Mouse (Mus musculus) MEL (cell line): ENCODE data around the gene Heatr5a. TPM values are rescaled to one million over a fixed set of nuclear protein-coding genes. Genes with fewer than 3 reads are reported as not detected.

Experiments used
- DNase-seq: peaks from one replicate; pipeline ENCODE4 v3.0.0; 2011; ENCODE audit warnings: low read depth, low spot score
- H3K27ac ChIP-seq: 2 replicates; pipeline ENCODE4 v1.5.1; 2012; ENCODE audit warnings: low read depth, mild to moderate bottlenecking, control low read depth, low read length, moderate library complexity; ENCODE audit not compliant: control insufficient read depth
- H3K27me3 ChIP-seq, 2 experiments: fragments of 150-350 bp in 1 of 2; sonication (generic) in 1 of 2; 2 replicates each; pipeline ENCODE4 v1.6.1; 2012; ENCODE audit warnings: low read length in 2 of 2, mild to moderate bottlenecking in 2 of 2, improper control_type of control experiment in 1 of 2, moderate library complexity in 1 of 2; ENCODE audit not compliant: insufficient read depth in 2 of 2, control insufficient read depth in 1 of 2
- H3K36me3 ChIP-seq, 2 experiments: 2 replicates each; pipeline ENCODE4 v1.6.1; 2012 to 2014; ENCODE audit warnings: low read length in 2 of 2, improper control_type of control experiment in 1 of 2, inconsistent platforms in 1 of 2, mild to moderate bottlenecking in 1 of 2; ENCODE audit not compliant: insufficient read depth in 2 of 2, control insufficient read depth in 1 of 2
- H3K4me1 ChIP-seq, 2 experiments: fragments of 150-350 bp in 1 of 2; sonication (generic) in 1 of 2; 2 replicates each; pipeline ENCODE4 v1.6.1; 2012; ENCODE audit warnings: low read length in 2 of 2, improper control_type of control experiment in 1 of 2, mild to moderate bottlenecking in 1 of 2; ENCODE audit not compliant: insufficient read depth in 2 of 2, control insufficient read depth in 1 of 2
- H3K4me3 ChIP-seq, 2 experiments: fragments of 150-350 bp in 1 of 2; sonication (generic) in 1 of 2; 2 replicates each; pipeline ENCODE4 v1.5.1; 2012; ENCODE audit warnings: low read depth in 2 of 2, low read length in 2 of 2, mild to moderate bottlenecking in 2 of 2, moderate library complexity in 2 of 2, control low read depth in 1 of 2, improper control_type of control experiment in 1 of 2; ENCODE audit not compliant: control insufficient read depth in 1 of 2, insufficient read depth in 1 of 2
- H3K79me2 ChIP-seq: 2 replicates; pipeline ENCODE4 v1.6.1; 2012; ENCODE audit warnings: mild to moderate bottlenecking, low read length, moderate library complexity; ENCODE audit not compliant: control insufficient read depth, poor library complexity, insufficient read depth
- H3K9ac ChIP-seq: 2 replicates; pipeline ENCODE4 v1.6.1; 2012; ENCODE audit warnings: low read depth, mild to moderate bottlenecking, control low read depth, low read length, moderate library complexity; ENCODE audit not compliant: control insufficient read depth, poor library complexity, severe bottlenecking
- H3K9me3 ChIP-seq: fragments of 150-350 bp; sonication (generic); replicated peaks from 2 replicates; pipeline ENCODE4 v1.6.1; 2012; ENCODE audit warnings: mild to moderate bottlenecking, low read length, improper control_type of control experiment, moderate library complexity; ENCODE audit not compliant: insufficient read depth
- BHLHE40 ChIP-seq: IDR thresholded peaks from 2 replicates; pipeline ENCODE4 v1.6.1; 2012; ENCODE audit warnings: low read depth, mild to moderate bottlenecking, inconsistent platforms, low read length, improper control_type of control experiment, borderline replicate concordance
- CHD1 ChIP-seq: IDR thresholded peaks from 2 replicates; pipeline ENCODE4 v1.6.1; 2012; ENCODE audit warnings: low read depth, mild to moderate bottlenecking, inconsistent platforms, low read length, improper control_type of control experiment
- CHD2 ChIP-seq: IDR thresholded peaks from 2 replicates; pipeline ENCODE4 v1.6.1; 2011; ENCODE audit warnings: low read length, improper control_type of control experiment
- E2F4 ChIP-seq: IDR thresholded peaks from 2 replicates; pipeline ENCODE4 v1.6.1; 2011; ENCODE audit warnings: low read depth, low read length, improper control_type of control experiment, borderline replicate concordance
- ELF1 ChIP-seq: IDR thresholded peaks from 2 replicates; pipeline ENCODE4 v1.6.1; 2014; ENCODE audit warnings: low read depth, mild to moderate bottlenecking, inconsistent platforms, low read length, improper control_type of control experiment, moderate library complexity
- EP300 ChIP-seq, 2 experiments: IDR thresholded peaks; 2 replicates each; pipeline ENCODE4 v1.6.1; 2011; ENCODE audit warnings: improper control_type of control experiment in 2 of 2, low read length in 2 of 2, low read depth in 1 of 2, mild to moderate bottlenecking in 1 of 2
- ETS1 ChIP-seq: IDR thresholded peaks from 2 replicates; pipeline ENCODE4 v1.6.1; 2012; ENCODE audit warnings: low read depth, mild to moderate bottlenecking, inconsistent platforms, low read length, improper control_type of control experiment, moderate library complexity
- GABPA ChIP-seq: IDR thresholded peaks from 2 replicates; pipeline ENCODE4 v1.6.1; 2012; ENCODE audit warnings: low read depth, mild to moderate bottlenecking, inconsistent platforms, low read length, improper control_type of control experiment, moderate library complexity
- GATA1 ChIP-seq: IDR thresholded peaks from 2 replicates; pipeline ENCODE4 v1.6.1; 2011; ENCODE audit warnings: low read depth, low read length, improper control_type of control experiment
- HCFC1 ChIP-seq: IDR thresholded peaks from 2 replicates; pipeline ENCODE4 v1.6.1; 2012; ENCODE audit warnings: low read depth, mild to moderate bottlenecking, inconsistent platforms, low read length, improper control_type of control experiment, moderate library complexity
- JUND ChIP-seq: IDR thresholded peaks from 2 replicates; pipeline ENCODE4 v1.6.1; 2011; ENCODE audit warnings: low read depth, mild to moderate bottlenecking, improper control_type of control experiment, low read length
- KAT2A ChIP-seq: conservative IDR thresholded peaks from 2 replicates; pipeline ENCODE4 v1.6.1; 2012; ENCODE audit warnings: low read depth, low read length, improper control_type of control experiment, inconsistent platforms
- MAFK ChIP-seq: IDR thresholded peaks from 2 replicates; pipeline ENCODE4 v1.6.1; 2011; ENCODE audit warnings: low read depth, mild to moderate bottlenecking, low read length, improper control_type of control experiment, borderline replicate concordance
- MAX ChIP-seq: IDR thresholded peaks from 2 replicates; pipeline ENCODE4 v1.6.1; 2011; ENCODE audit warnings: low read length, improper control_type of control experiment
- MAZ ChIP-seq: IDR thresholded peaks from 2 replicates; pipeline ENCODE4 v1.6.1; 2012; ENCODE audit warnings: low read depth, mild to moderate bottlenecking, inconsistent platforms, low read length, improper control_type of control experiment
- MEF2A ChIP-seq: IDR thresholded peaks from 2 replicates; pipeline ENCODE4 v1.6.1; 2014; ENCODE audit warnings: low read depth, mild to moderate bottlenecking, inconsistent platforms, low read length, improper control_type of control experiment; ENCODE audit not compliant: poor library complexity, insufficient replicate concordance, severe bottlenecking; ENCODE audit errors: extremely low read depth
- MXI1 ChIP-seq: IDR thresholded peaks from 2 replicates; pipeline ENCODE4 v1.6.1; 2011; ENCODE audit warnings: mild to moderate bottlenecking, low read depth, low read length, improper control_type of control experiment
- MYB ChIP-seq: IDR thresholded peaks from 2 replicates; pipeline ENCODE4 v1.6.1; 2011; ENCODE audit warnings: mild to moderate bottlenecking, low read depth, low read length, improper control_type of control experiment
- MYC ChIP-seq: IDR thresholded peaks from 2 replicates; pipeline ENCODE4 v1.6.1; 2011; ENCODE audit warnings: low read depth, mild to moderate bottlenecking, low read length, improper control_type of control experiment, moderate library complexity
- NELFE ChIP-seq: IDR thresholded peaks from 2 replicates; pipeline ENCODE4 v1.6.1; 2011; ENCODE audit warnings: low read depth, low read length, improper control_type of control experiment
- POLR2A ChIP-seq, 2 experiments: IDR thresholded peaks; 2 replicates each; pipeline ENCODE4 v1.6.1; 2011 to 2012; ENCODE audit warnings: low read length in 2 of 2, mild to moderate bottlenecking in 2 of 2, control low read depth in 1 of 2, improper control_type of control experiment in 1 of 2, low read depth in 1 of 2, moderate library complexity in 1 of 2; ENCODE audit not compliant: control insufficient read depth in 1 of 2, insufficient read depth in 1 of 2, poor library complexity in 1 of 2
- POLR2AphosphoS2 ChIP-seq: IDR thresholded peaks from 2 replicates; pipeline ENCODE4 v1.6.1; 2011; ENCODE audit warnings: low read length, improper control_type of control experiment
- RCOR1 ChIP-seq: IDR thresholded peaks from 2 replicates; pipeline ENCODE4 v1.6.1; 2012; ENCODE audit warnings: low read depth, mild to moderate bottlenecking, inconsistent platforms, low read length, improper control_type of control experiment
- TAL1 ChIP-seq: IDR thresholded peaks from 2 replicates; pipeline ENCODE4 v1.6.1; 2012; ENCODE audit warnings: mild to moderate bottlenecking, inconsistent platforms, low read length, moderate library complexity, mixed read lengths
- TCF12 ChIP-seq: IDR thresholded peaks from 2 replicates; pipeline ENCODE4 v1.6.1; 2014; ENCODE audit warnings: low read depth, mild to moderate bottlenecking, inconsistent platforms, low read length, improper control_type of control experiment, moderate library complexity
- USF1 ChIP-seq: IDR thresholded peaks from 2 replicates; pipeline ENCODE4 v1.6.1; 2014; ENCODE audit warnings: low read depth, mild to moderate bottlenecking, inconsistent platforms, low read length, improper control_type of control experiment, moderate library complexity
- USF2 ChIP-seq, 2 experiments: IDR thresholded peaks; 2 replicates each; pipeline ENCODE4 v1.6.1; 2011 to 2012; ENCODE audit warnings: improper control_type of control experiment in 2 of 2, low read length in 2 of 2, borderline replicate concordance in 1 of 2, inconsistent platforms in 1 of 2, low read depth in 1 of 2, mild to moderate bottlenecking in 1 of 2; ENCODE audit not compliant: insufficient read depth in 1 of 2
- ZKSCAN1 ChIP-seq: IDR thresholded peaks from 2 replicates; pipeline ENCODE4 v1.6.1; 2012; ENCODE audit warnings: low read depth, mild to moderate bottlenecking, inconsistent platforms, low read length, improper control_type of control experiment, moderate library complexity
- ZMIZ1 ChIP-seq: IDR thresholded peaks from 2 replicates; pipeline ENCODE4 v1.6.1; 2012; ENCODE audit warnings: low read depth, mild to moderate bottlenecking, inconsistent platforms, low read length, improper control_type of control experiment, moderate library complexity
- ZNF384 ChIP-seq: IDR thresholded peaks from 2 replicates; pipeline ENCODE4 v1.6.1; 2012; ENCODE audit warnings: low read depth, mild to moderate bottlenecking, inconsistent platforms, low read length, improper control_type of control experiment
- polyA plus RNA-seq, 2 experiments: library from polyadenylated mRNA; stranded (reverse) in 1 of 2; unstranded in 1 of 2; fragments of >175 nt in 1 of 2; fragments of >200 nt in 1 of 2; gene quantifications; 2 replicates each; pipeline versions ENCODE4 v1.2.1 to v1.2.4; 2012; ENCODE audit warnings: low replicate concordance in 2 of 2, low read depth in 1 of 2; ENCODE audit not compliant: insufficient read length in 2 of 2, insufficient read depth in 1 of 2, missing spikeins in 1 of 2
- total RNA-seq: library from RNA; depleted of rRNA; stranded (reverse); fragments of 300-350 nt; gene quantifications from 2 replicates; pipeline ENCODE4 v1.2.3, GENCODE M21; 2012

Heatr5a gene
- total and polyA plus RNA-seq, 3 experiments: 41.2 to 70.5 (median 70.4) TPM

DNA sequence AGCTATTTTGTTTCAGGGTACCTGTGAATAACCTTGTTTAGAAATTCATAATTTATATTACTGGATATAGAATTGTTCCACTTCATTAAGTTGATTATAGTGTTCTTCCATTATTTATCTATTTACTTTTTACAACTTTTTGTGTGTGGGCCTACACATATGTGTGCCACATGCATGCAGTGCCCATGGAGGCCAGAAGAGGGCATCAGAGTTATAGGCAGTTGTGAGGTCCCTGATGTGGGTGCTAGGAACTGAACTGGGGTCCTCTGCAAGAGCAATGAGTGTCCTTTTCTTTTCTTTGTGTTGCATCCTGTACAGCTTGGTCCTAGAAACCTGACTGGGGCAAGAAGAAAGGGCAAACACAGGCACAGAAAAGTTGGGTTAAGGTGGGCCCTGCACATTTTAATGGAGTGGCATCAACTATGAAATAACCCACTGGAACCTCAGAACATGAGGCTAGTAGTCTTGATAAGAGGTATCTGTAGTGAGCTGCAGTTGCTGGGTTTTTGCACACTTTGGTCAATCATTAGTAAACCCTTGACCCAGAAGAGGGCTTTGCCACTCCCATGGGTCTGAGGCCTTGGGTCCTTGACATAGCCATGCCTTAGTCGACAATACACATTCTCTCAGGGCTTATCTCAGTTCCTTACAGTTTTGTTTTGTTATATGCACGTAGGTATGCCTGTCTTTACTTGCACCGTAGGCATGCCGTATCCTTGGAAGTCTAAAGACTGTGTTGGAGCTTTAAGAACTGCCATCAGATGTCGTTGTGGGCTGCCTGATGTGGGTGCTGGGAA lies 1.3 kb upstream of the Heatr5a start (continued):
- no peak for TF ChIP-seq GATA1
- no peak for TF ChIP-seq ETS1
- no peak for TF ChIP-seq ZMIZ1
- no peak for TF ChIP-seq JUND

GRCm38 (mm10) chr12:51970352-51971069 lies 610 bp downstream of the Heatr5a start:
- Histone ChIP-seq H3K36me3 (peaks cover 0 to 18% of the 10 kb centered on the region in 2 experiments; a peak in 3 of 4 replicates), H3K27me3 (no peaks in the 10 kb centered on the region), H3K79me2 (peaks cover 32% of the 10 kb centered on the region), H3K27ac (peak overlapping the region; percentile 98), H3K9ac (peak overlapping the region; percentile 100), H3K4me1 (peaks cover 5 to 12% of the 10 kb centered on the region in 2 experiments), H3K9me3 (no peaks in the 10 kb centered on the region), H3K4me3 (peak overlapping the region; percentile 94 to 95)
- peak; percentile 82 for DNase-seq
- TF ChIP-seq NELFE: peak; percentile 34; the same call in 1 of the 2 replicates
- peak; percentile 80; the same call in 1 of the 2 replicates for TF ChIP-seq MYC
- no peak; the same call in none of the 2 replicates for TF ChIP-seq CHD1
- 0 out of 2 replicates have a peak, but pooled peaks have one; percentile 34 for TF ChIP-seq RCOR1
- TF ChIP-seq MAZ: 0 out of 2 replicates have a peak, but pooled peaks have one; percentile 21
- TF ChIP-seq ETS1: peak; percentile 75
- no peak for TF ChIP-seq USF2 (IDR thresholded peaks at IDR 0.05; ENCODE audit: borderline replicate concordance in 1 of 2, insufficient read depth in 1 of 2, low read depth in 1 of 2, low read length in 2 of 2)
- TF ChIP-seq CHD2: no peak
- TF ChIP-seq MAX: 0 out of 2 replicates have a peak, but pooled peaks have one; percentile 12
- 0 out of 2 replicates have a peak, but pooled peaks have one; percentile 18 for TF ChIP-seq MYB
- TF ChIP-seq ELF1: peak; percentile 40; the same call in 1 of the 2 replicates
- 0 out of 2 replicates have a peak, but pooled peaks have one; percentile 58 for TF ChIP-seq HCFC1
- peak; percentile 49 for TF ChIP-seq MXI1
- TF ChIP-seq MAFK: no peak; the same call in 1 of the 2 replicates
- TF ChIP-seq KAT2A: no peak
- TF ChIP-seq USF1: 0 out of 2 replicates have a peak, but pooled peaks have one; percentile 7
- TF ChIP-seq GABPA: no peak
- TF ChIP-seq EP300 (IDR thresholded peaks at IDR 0.05; ENCODE audit: low read depth in 1 of 2, low read length in 2 of 2): peak; percentile 69 to 86
- no peak for TF ChIP-seq JUND
- TF ChIP-seq MEF2A: no peak
- TF ChIP-seq TCF12: peak; percentile 57
- TF ChIP-seq ZKSCAN1: no peak
- TF ChIP-seq ZMIZ1: peak; percentile 82
- peak in 1 of 2 experiments; percentile 32; a peak in 1 of 4 replicates for TF ChIP-seq POLR2A (IDR thresholded peaks at IDR 0.05; ENCODE audit: control insufficient read depth in 1 of 2, insufficient read depth in 1 of 2, low read depth in 1 of 2, low read length in 2 of 2, poor library complexity in 1 of 2)
- TF ChIP-seq ZNF384: peak; percentile 96
- TF ChIP-seq E2F4: no peak
- TF ChIP-seq BHLHE40: no peak
- peak; percentile 63 for TF ChIP-seq POLR2AphosphoS2
- no peak for TF ChIP-seq TAL1
- peak; percentile 92 for TF ChIP-seq GATA1
